Mouse (Mus musculus) layer of hippocampus, adult 11-12 months (tissue): ENCODE results near the gene Dock4.
"Not testable (repeated sequence)": the region's sequence is repeated elsewhere in the genome, so short reads cannot be mapped to it uniquely, and the experiment has no call there.

Experiments
- DNase-seq: peaks from one replicate; pipeline ENCODE4 v3.0.0; 2022; ENCODE audit warnings: low spot score

The Dock4 gene

GRCm38 (mm10) chr12:40825935-40826460 lies 380.2 kb downstream of the Dock4 start:
- DNase-seq: no peak

- DNase-seq: no peak
These were observed 380.7 kb downstream of the Dock4 start for GRCm38 (mm10) chr12:40826491-40826890.

- no peak for DNase-seq
These were observed 382.3 kb downstream of the Dock4 start for GRCm38 (mm10) chr12:40828025-40828424.

GRCm38 (mm10) chr12:40829269-40829668 lies 383.5 kb downstream of the Dock4 start:
- no peak for DNase-seq

GRCm38 (mm10) chr12:40832157-40832556 lies 386.4 kb downstream of the Dock4 start:
- DNase-seq: peak; percentile 62

GRCm38 (mm10) chr12:40836924-40837323 lies 391.2 kb downstream of the Dock4 start:
- no peak for DNase-seq

GRCm38 (mm10) chr12:40837597-40838337 lies 392.0 kb downstream of the Dock4 start:
- peak; percentile 81 for DNase-seq

GRCm38 (mm10) chr12:40838338-40838695 lies 392.6 kb downstream of the Dock4 start:
- DNase-seq: no peak

GRCm38 (mm10) chr12:40838940-40839339 lies 393.2 kb downstream of the Dock4 start:
- no peak for DNase-seq

- no peak for DNase-seq
These were observed 394.1 kb downstream of the Dock4 start for GRCm38 (mm10) chr12:40839817-40840216.

GRCm38 (mm10) chr12:40842251-40842988 lies 396.7 kb downstream of the Dock4 start:
- DNase-seq: no peak

GRCm38 (mm10) chr12:40842991-40843390 lies 397.2 kb downstream of the Dock4 start:
- no peak for DNase-seq

- no peak for DNase-seq
These were observed 397.8 kb downstream of the Dock4 start for GRCm38 (mm10) chr12:40843474-40844080.

GRCm38 (mm10) chr12:40844324-40844723 lies 398.6 kb downstream of the Dock4 start:
- DNase-seq: no peak

GRCm38 (mm10) chr12:40854705-40855367 lies 409.1 kb downstream of the Dock4 start:
- no peak for DNase-seq

- DNase-seq: no peak
These were observed 411.7 kb downstream of the Dock4 start for GRCm38 (mm10) chr12:40857466-40857865.

- DNase-seq: not testable (repeated sequence)
These were observed 413.0 kb downstream of the Dock4 start for GRCm38 (mm10) chr12:40858763-40859162.

- DNase-seq: no peak
These were observed 424.6 kb downstream of the Dock4 start for GRCm38 (mm10) chr12:40870387-40870786.

GRCm38 (mm10) chr12:40872716-40873115 lies 427.0 kb downstream of the Dock4 start:
- DNase-seq: no peak

- not testable (repeated sequence) for DNase-seq
These were observed 427.5 kb downstream of the Dock4 start for GRCm38 (mm10) chr12:40873267-40873666.

- DNase-seq: no peak
These were observed 439.2 kb downstream of the Dock4 start for GRCm38 (mm10) chr12:40884976-40885375.

GRCm38 (mm10) chr12:40885377-40885776 lies 439.6 kb downstream of the Dock4 start:
- DNase-seq: no peak
